Mouse (Mus musculus) embryonic fibroblast, embryonic 13.5 days (primary cell): ENCODE data around the gene Gm12216.

Source experiments
- CTCF ChIP-seq: IDR thresholded peaks from 2 replicates; pipeline ENCODE4 v1.5.1; 2011; ENCODE audit warnings: mild to moderate bottlenecking, control low read depth, low read length, moderate library complexity, borderline replicate concordance; ENCODE audit not compliant: insufficient read depth
- POLR2A ChIP-seq: IDR thresholded peaks from 2 replicates; pipeline ENCODE4 v1.6.1; 2011; ENCODE audit warnings: low read depth, mild to moderate bottlenecking, control low read depth, low read length, moderate library complexity

GRCm38 (mm10) chr11:53839147-53839546 lies 19.9 kb downstream of the Gm12216 start:
- TF ChIP-seq CTCF (no peak), POLR2A (no peak)
